Mouse (Mus musculus) small intestine, adult 2 months (tissue): ENCODE data around the gene Mrtfa.

Experiments
- CTCF ChIP-seq: fragments of 200-500 bp; IDR thresholded peaks from 2 replicates; pipeline ENCODE4 v1.5.1; 2012; ENCODE audit warnings: low read depth, mild to moderate bottlenecking, control low read depth, inconsistent platforms, low read length, moderate library complexity, mixed read lengths; ENCODE audit not compliant: insufficient replicate concordance, insufficient read length; ENCODE audit errors: extremely low read depth
- POLR2A ChIP-seq: fragments of 200-500 bp; IDR thresholded peaks from 2 replicates; pipeline ENCODE4 v1.6.1; 2012; ENCODE audit warnings: low read depth, mild to moderate bottlenecking, control low read depth, inconsistent platforms, low read length, moderate library complexity

DNA sequence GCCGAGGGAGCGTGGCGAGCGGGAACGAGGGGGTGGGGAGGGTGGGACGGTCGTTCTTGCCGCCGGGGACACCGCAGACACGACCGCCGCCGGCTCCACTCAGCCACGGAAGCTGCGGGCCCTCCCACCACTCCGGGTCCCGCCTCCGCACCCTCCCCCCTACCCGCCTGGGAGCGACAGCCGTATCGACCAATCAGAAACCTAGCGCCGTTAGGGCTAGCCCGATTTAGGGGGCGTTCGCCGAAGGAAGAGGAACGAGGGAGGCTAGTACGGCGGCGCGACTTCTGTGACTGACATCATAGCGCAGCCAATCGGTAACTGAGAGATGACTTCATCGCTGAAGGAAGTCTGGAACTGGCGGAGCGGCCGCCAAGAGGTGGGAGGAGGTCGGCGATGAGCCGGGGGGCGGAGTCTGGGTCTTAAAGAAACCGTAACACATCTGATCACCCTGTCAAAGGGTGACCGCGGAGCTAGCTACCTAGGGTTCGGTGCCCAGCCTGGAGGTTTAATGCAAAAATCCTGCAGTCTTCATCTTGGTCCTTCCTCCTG lies at the start of gene Mrtfa:
- TF ChIP-seq CTCF, result no peak
- peak; percentile 30; the same call in 1 of the 2 replicates for TF ChIP-seq POLR2A
